Mouse (Mus musculus) gonadal fat pad, adult 2 months (tissue): ENCODE measurements around the gene Hoxc11. TPM values are rescaled to one million over a fixed set of nuclear protein-coding genes. Genes with fewer than 3 reads are reported as not detected.

Experiments used
- DNase-seq: peaks from one replicate; pipeline ENCODE4 v3.0.0-alpha.2; 2012; ENCODE audit warnings: low read depth
- polyA plus RNA-seq: library from polyadenylated mRNA; depleted of rRNA; stranded (reverse); fragments of >200 nt; gene quantifications from 2 replicates; pipeline ENCODE4 v1.2.3, GENCODE M21; 2012; rRNA removed

The Hoxc11 gene
- polyA plus RNA-seq, 1 experiment, result 0.08 TPM

DNA sequence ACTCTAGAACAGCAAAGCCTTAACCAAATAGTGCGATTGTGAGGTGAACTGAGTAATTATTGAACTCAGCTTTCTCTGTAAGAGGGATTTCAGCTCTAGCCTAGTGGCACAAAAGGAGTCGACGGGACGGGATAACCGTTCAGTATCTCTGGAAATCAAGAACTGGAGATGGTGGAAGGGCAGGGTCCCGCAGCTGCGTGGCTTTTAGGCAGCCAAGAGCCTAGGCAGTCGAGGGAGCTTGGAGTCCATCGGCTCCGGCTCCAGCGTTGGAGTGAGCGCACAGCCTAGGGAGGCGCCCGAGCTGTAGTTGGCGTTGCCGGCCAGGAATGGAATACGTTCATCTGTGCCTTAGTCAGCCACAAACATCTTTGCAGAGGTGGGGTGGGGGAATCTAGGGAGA lies 51.1 kb downstream of the Hoxc11 start:
- no peak for DNase-seq

DNA sequence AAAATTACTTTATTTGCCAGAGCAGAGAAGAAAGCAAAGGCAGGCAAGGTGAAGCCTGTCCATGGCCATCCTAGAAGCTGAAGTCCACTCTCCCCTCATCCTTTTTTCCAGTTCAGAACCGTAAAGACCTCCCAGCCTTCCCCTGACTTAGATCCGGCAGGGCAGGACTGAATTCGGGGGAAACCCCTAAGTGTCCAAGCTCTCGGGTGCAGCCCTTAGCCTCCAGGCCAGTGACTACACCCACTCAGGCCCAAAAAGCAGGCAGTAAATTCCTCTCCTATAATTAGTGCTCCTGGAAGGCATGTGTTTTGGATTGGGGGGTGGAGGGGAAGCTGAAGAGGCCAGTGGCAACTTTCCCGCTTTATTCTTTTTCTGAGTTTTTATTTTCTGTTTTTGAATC lies 51.6 kb downstream of the Hoxc11 start:
- DNase-seq, result no peak

DNA sequence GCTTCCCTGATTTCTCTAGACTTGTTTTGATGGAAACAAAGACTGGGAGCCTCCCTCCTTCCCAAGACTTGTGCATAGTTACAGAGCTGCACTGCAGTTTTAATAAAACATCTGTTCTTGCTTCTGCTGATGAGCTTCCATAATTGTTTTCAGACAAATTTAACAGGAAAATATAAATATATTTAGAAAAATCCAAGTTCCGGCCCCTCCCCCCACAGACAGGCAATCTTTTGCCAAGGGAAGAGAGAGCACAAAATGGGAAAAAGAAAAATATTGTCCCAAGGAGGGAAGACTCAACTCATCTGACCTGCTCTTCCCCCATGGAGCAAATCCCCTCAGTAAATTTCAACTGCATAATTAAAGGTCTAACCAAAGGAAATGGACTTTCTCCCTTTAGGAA lies 52.1 kb downstream of the Hoxc11 start:
- DNase-seq, result no peak

Other genes with a start within 250 kb of the Hoxc11 start
- gene Calcoco1, start 232.2 kb upstream of the Hoxc11 start, polyA plus RNA-seq, result 63.1 and 63.9 TPM in 2 replicates
- not detected in 2 replicates for gene Hoxc13, start 33.3 kb upstream of the Hoxc11 start, polyA plus RNA-seq
- gene Hoxc12, start 17.7 kb upstream of the Hoxc11 start, polyA plus RNA-seq, result not detected in 2 replicates
- 0.71 and 0.73 TPM in 2 replicates for gene Hoxc10, start 12.4 kb downstream of the Hoxc11 start, polyA plus RNA-seq
- gene Hoxc5, start 13.0 kb downstream of the Hoxc11 start, polyA plus RNA-seq, result 9.9 and 11.3 TPM in 2 replicates
- gene Hoxc9, start 22.0 kb downstream of the Hoxc11 start, polyA plus RNA-seq, result 2.2 and 4.1 TPM in 2 replicates
- 23.5 and 29.8 TPM in 2 replicates for gene Hoxc8, start 36.2 kb downstream of the Hoxc11 start, polyA plus RNA-seq
- 18.3 and 24.2 TPM in 2 replicates for gene Hoxc6, start 43.8 kb downstream of the Hoxc11 start, polyA plus RNA-seq
- gene Hoxc4, start 64.5 kb downstream of the Hoxc11 start, polyA plus RNA-seq, result 4.9 and 6.5 TPM in 2 replicates
- 16.1 and 17.5 TPM in 2 replicates for gene Smug1, start 212.7 kb downstream of the Hoxc11 start, polyA plus RNA-seq